Mouse (Mus musculus) layer of hippocampus, adult 2 months (tissue): ENCODE data around the gene Cyth3. TPM values are rescaled to one million over a fixed set of nuclear protein-coding genes. Genes with fewer than 3 reads are reported as not detected.

Experiments
- DNase-seq, 2 experiments: peaks; one replicate each; pipeline ENCODE4 v3.0.0; 2022; ENCODE audit warnings: low spot score in 2 of 2
- H3K27ac ChIP-seq: fragments of 200-600 bp; 2 replicates; pipeline ENCODE4 v1.8.1; 2022
- H3K4me3 ChIP-seq: fragments of 200-600 bp; 2 replicates; pipeline ENCODE4 v1.8.1; 2022; ENCODE audit warnings: mild to moderate bottlenecking
- CTCF ChIP-seq: fragments of 200-600 bp; conservative IDR thresholded peaks from 2 replicates; pipeline ENCODE4 v1.8.1; 2022; ENCODE audit warnings: antibody characterized with exemption, mild to moderate bottlenecking, moderate library complexity
- total RNA-seq, 2 experiments: library from RNA; stranded (reverse); gene quantifications; 2 replicates each; pipeline ENCODE4 v1.2.3; 2021

The Cyth3 gene
- total RNA-seq, 2 experiments from 2014 or later: 43.7 to 46.1 TPM

GRCm38 (mm10) chr5:143645976-143646375, 23.7 kb downstream of the Cyth3 start:
- DNase-seq: no peak
- H3K27ac ChIP-seq: no peak overlapping the region
- TF ChIP-seq CTCF: no peak

GRCm38 (mm10) chr5:143647412-143647811, 25.2 kb downstream of the Cyth3 start:
- Histone ChIP-seq H3K4me3 (no peak overlapping the region), H3K27ac (no peak overlapping the region)
- no peak for DNase-seq
- no peak for TF ChIP-seq CTCF

More at GRCm38 (mm10) chr5:143645976-143646375, 23.7 kb downstream of the Cyth3 start:
- no peak overlapping the region for H3K4me3 ChIP-seq

- no peak for TF ChIP-seq CTCF
- Histone ChIP-seq H3K4me3 (no peak overlapping the region), H3K27ac (no peak overlapping the region)
- DNase-seq: no peak
These were observed 25.8 kb downstream of the Cyth3 start for GRCm38 (mm10) chr5:143648058-143648457.

- no peak for TF ChIP-seq CTCF
- no peak for DNase-seq
These were observed 26.9 kb downstream of the Cyth3 start for GRCm38 (mm10) chr5:143649168-143649567.

GRCm38 (mm10) chr5:143651855-143652631, 29.8 kb downstream of the Cyth3 start:
- Histone ChIP-seq H3K27ac (no peak overlapping the region; the same call in 1 of the 2 replicates), H3K4me3 (no peak overlapping the region)
- TF ChIP-seq CTCF: no peak
- no peak for DNase-seq

More at GRCm38 (mm10) chr5:143649168-143649567, 26.9 kb downstream of the Cyth3 start:
- no peak overlapping the region for H3K27ac ChIP-seq
- H3K4me3 ChIP-seq: no peak overlapping the region

GRCm38 (mm10) chr5:143653497-143653896, 31.2 kb downstream of the Cyth3 start:
- TF ChIP-seq CTCF: no peak

GRCm38 (mm10) chr5:143654670-143655510, 32.6 kb downstream of the Cyth3 start:
- no peak for TF ChIP-seq CTCF
- Histone ChIP-seq H3K27ac (no peak overlapping the region), H3K4me3 (no peak overlapping the region)
- DNase-seq: no peak

More at GRCm38 (mm10) chr5:143653497-143653896, 31.2 kb downstream of the Cyth3 start:
- DNase-seq: no peak
- Histone ChIP-seq H3K27ac (no peak overlapping the region), H3K4me3 (no peak overlapping the region)

GRCm38 (mm10) chr5:143655511-143655943, 33.3 kb downstream of the Cyth3 start:
- no peak for DNase-seq
- Histone ChIP-seq H3K27ac (no peak overlapping the region), H3K4me3 (no peak overlapping the region)
- no peak for TF ChIP-seq CTCF

- DNase-seq: no peak
- no peak for TF ChIP-seq CTCF
- no peak overlapping the region for H3K27ac ChIP-seq
- H3K4me3 ChIP-seq: no peak overlapping the region
These were observed 34.5 kb downstream of the Cyth3 start for GRCm38 (mm10) chr5:143656708-143657245.

GRCm38 (mm10) chr5:143659021-143659523, 36.8 kb downstream of the Cyth3 start:
- H3K27ac ChIP-seq: no peak overlapping the region
- no peak for DNase-seq
- no peak for TF ChIP-seq CTCF

GRCm38 (mm10) chr5:143663074-143663687, 40.9 kb downstream of the Cyth3 start:
- no peak for DNase-seq
- Histone ChIP-seq H3K27ac (no peak overlapping the region), H3K4me3 (no peak overlapping the region)
- TF ChIP-seq CTCF: no peak

More at GRCm38 (mm10) chr5:143659021-143659523, 36.8 kb downstream of the Cyth3 start:
- no peak overlapping the region for H3K4me3 ChIP-seq

- DNase-seq: no peak
- H3K27ac ChIP-seq: no peak overlapping the region
- no peak for TF ChIP-seq CTCF
- H3K4me3 ChIP-seq: no peak overlapping the region
These were observed 43.3 kb downstream of the Cyth3 start for GRCm38 (mm10) chr5:143665561-143665960.

GRCm38 (mm10) chr5:143666015-143666414, 43.8 kb downstream of the Cyth3 start:
- no peak for DNase-seq
- no peak overlapping the region for H3K27ac ChIP-seq
- TF ChIP-seq CTCF: no peak
- H3K4me3 ChIP-seq: no peak overlapping the region
